Mouse (Mus musculus) erythroid progenitor cell, adult 5-6 weeks (primary cell): ENCODE results near the gene Ddx39b. TPM values are rescaled to one million over a fixed set of nuclear protein-coding genes. Genes with fewer than 3 reads are reported as not detected.
"Not testable (repeated sequence)": the region's sequence is repeated elsewhere in the genome, so short reads cannot be mapped to it uniquely, and the experiment has no call there.

Source experiments
- ATAC-seq: replicated peaks from 2 replicates; pipeline ENCODE4 v1.8.0; 2016; ENCODE audit warnings: moderate number of reproducible peaks, mild to moderate bottlenecking, moderate TSS enrichment, inconsistent platforms; ENCODE audit not compliant: poor library complexity, low FRiP score, severe bottlenecking
- total RNA-seq, 2 experiments: library from RNA; stranded (forward) in 1 of 2; stranded (reverse) in 1 of 2; fragments of 150-400 nt in 1 of 2; fragments of 186-747, 209-891 nt in 1 of 2; gene quantifications; 2 replicates each; pipeline versions ENCODE4 v1.2.3 to v1.2.4; 2015 to 2017; ENCODE audit warnings: low replicate concordance in 2 of 2

The Ddx39b gene
- total RNA-seq, 2 experiments from 2014 or later = 99.9 to 169 TPM

DNA sequence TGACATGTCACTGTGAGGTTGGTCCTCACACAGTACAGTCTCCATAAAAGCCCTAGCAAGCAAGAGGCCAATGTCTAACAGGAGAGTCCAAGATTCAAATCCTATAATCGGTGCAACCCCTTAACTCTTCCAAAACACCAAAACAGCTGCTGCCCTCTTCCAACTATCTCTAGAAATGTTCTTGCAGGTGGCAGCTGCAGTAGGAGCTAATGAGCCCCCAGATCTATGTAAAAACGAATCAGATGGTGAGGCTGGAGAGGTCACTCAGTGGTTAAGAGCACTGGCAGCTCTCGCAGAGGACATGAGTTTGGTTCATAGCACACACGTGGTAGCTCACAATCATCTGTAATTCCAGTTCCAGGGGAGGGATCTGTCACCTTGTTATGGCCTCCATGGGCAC, 14.2 kb downstream of the Ddx39b start:
- no peak for ATAC-seq

- ATAC-seq = no peak
These were observed 15.8 kb downstream of the Ddx39b start for GRCm38 (mm10) chr17:35257378-35257777.

DNA sequence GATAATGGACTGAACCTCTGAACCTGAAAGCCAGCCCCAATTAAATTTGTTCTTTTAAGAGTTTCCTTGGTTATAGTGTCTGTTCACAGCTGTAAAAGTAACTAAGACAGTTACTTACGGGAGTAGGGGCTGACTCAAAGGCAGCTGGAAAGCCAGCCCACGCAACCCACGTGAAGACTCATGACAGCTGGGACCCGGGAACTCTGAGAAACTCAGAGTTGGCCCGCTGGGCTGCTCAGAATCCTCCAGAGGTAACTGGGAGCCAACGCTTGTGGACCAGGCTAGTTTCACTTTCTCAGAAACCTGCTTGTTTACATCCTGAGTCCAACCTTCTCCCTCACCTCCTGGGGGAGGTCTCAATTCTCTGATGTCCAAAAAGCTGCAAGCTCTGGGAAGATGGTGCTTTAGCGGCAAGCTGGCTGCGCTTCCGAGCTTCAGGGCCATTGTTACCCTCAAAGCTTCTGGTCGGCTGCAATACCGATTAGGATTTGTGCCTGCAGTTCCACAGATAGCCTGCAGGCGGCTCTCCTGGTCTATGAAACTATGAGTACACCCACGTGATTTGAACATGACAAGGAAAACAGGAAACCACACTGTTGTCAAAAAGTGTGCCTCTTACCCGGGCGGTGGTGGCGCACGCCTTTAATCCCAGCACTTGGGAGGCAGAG, 16.4 kb downstream of the Ddx39b start:
- ATAC-seq = peak; percentile 76

DNA sequence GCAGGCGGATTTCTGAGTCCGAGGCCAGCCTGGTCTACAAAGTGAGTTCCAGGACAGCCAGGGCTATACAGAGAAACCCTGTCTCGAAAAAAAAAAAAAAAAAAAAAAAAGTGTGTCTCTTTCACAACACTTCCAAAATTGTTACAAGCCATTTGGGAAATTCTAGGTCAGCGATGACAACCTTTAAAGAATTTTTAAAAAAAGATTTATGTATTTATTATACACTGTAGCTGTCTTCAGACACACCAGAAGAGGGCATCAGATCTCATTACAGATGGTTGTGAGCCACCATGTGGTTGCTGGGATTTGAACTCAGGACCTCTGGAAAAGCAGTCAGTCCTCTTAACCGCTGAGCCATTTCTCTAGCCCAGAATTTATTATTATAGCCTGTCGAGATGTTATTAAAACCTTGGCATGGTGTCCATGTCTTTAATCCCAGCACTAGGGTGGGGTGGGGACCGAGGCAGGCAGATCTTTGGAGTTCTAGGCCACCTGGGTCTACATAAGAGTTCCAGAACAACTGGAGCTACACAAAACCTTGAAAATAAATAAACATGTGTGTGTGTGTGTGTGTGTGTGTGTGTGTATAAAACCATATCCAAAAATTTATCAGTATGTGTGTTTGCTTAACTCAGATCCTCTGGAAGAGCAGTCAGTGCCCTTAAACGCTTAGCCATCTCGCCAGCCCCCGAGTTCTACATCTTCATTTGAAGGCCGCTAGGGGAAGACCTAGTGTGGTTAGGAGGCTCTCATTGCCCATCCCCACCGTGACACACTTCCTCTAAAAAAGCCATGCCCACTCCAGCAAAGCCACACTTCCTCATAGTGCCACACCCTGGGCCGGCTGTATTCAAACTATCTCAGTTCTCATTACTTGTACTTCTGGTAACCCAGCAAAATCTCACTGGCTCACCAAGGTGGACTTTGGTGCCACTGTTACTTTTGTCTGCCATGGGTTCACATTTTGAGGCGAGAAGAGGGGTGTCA, 17.2 kb downstream of the Ddx39b start:
- ATAC-seq = no peak

- ATAC-seq = no peak
These were observed 18.1 kb downstream of the Ddx39b start for GRCm38 (mm10) chr17:35259621-35260020.

DNA sequence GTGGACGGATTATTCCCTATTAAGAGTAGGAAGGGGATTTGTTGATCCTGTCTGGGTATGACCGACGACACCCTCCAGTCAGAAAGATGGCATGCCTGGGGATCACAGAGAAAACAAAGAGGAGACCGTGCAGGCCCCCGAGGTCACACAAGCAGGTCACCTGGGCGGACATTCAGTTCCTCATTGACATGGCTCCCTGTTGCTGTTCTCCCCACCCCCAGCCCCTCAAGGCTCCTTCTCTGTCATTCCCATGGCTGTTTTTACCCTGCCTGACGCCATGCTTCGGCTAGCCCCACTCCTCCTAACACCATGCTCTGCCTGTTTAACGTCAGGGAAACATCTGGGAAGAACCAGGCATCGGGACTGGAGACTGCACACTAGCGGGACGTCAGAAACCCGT, 20.1 kb downstream of the Ddx39b start:
- ATAC-seq = no peak

DNA sequence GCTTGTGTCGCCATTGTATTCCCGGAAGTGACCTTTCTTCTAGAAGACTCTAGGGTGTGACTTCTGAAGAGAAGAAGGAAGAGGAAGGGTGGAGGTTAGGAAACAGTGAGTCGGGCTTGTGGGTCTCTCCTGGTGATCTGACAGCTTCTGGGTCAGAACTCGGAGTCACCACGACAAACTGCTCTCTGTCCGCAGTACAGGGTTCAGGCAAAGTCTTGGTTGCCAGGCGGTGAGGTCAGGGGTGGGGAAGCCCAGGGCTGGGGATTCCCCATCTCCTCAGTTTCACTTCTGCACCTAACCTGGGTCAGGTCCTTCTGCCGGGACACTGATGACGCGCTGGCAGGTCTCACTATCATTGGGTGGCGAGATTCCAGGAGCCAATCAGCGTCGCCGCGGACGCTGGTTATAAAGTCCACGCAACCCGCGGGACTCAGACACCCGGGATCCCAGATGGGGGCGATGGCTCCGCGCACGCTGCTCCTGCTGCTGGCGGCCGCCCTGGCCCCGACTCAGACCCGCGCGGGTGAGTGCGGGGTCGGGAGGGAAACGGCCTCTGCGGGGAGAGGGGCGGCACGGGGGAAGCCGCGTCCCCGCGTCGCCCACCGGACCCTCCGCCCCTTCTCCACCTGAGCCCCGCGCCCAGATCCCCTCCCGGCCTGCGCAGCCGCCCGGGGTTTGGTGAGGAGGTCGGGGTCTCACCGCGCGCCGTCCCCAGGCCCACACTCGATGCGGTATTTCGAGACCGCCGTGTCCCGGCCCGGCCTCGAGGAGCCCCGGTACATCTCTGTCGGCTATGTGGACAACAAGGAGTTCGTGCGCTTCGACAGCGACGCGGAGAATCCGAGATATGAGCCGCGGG, 21.3 kb downstream of the Ddx39b start, which contains the start of gene H2-D1:
Gene H2-D1, plus strand, starts transcription at position 67 of the 859 bp plus-strand sequence.
- peak; percentile 94 for ATAC-seq

DNA sequence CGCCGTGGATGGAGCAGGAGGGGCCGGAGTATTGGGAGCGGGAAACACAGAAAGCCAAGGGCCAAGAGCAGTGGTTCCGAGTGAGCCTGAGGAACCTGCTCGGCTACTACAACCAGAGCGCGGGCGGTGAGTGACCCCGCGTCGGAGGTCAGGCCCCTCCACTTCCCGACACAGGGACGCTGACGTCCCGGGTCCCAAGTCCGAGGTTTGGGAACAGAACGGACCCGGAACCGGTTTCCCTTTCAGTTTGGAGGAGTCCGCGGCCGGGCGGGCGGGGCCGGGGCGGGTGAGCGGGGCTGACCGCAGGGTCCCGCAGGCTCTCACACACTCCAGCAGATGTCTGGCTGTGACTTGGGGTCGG, 22.0 kb downstream of the Ddx39b start:
- no peak; the same call in 1 of the 2 replicates for ATAC-seq

DNA sequence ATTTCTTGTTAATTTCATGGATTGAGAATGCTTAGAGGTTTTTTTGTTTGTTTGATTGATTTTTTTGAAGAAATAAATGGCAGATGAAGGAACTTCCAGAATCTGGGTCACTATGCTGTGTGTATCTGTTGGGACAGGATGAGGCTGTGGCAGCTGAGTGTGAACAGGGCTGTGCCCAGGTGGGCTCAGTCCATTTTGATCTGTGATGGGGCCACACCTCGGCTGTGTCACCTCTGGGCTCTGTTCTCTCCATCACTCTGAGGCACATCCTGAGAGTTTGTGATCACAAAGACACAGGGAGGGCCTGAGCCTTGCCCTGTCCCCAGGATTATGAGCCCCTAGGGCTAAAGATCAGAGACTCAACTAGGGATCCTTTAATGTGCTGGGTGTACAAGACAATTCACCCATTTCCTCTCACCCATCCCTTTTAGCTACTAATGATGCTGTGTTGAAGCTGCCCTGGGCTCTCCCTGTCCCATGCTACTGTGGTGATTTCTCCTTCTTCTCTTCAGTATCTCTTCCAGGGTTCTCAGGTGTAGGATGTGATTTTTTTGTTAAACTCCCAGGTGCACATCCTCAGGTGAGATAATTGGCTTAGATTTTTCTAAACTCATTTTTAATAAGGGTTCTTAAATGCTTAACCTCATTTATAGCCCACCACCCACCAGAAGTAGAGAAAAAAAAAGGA, 26.0 kb downstream of the Ddx39b start:
- no peak for ATAC-seq

DNA sequence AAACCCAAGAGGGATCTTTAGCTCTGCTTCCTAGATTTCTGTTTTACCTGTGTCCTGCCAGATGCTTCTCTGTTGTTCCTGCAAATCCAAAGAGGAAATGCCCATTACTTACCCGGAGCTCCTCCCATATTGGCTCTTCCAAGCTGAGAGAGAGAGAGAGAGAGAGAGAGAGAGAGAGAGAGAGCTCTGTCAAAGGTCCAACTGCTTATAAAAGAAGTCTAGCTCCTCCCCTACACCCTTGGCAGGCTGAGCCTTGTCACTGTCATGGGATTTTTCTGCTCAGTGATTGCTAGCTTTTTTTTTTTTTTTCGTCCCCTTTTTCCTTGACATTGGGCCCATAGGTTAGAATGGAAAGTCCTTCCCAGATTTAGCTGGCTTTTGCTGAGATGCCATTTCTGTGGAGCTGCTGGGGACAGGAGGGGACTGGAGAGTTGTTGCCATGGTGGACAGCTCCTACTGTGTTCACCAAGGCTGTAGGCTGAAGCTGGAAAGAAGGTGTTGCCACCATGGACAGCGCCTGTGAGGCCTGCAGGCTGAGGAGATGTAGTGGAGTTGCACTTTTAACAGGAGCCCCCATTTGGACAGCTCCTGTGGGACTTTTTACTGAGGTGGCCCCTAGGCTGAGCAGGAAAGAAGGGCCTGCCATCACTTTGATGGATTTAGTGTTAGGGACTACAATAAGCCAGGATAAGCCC, 28.3 kb downstream of the Ddx39b start:
- ATAC-seq = no peak

DNA sequence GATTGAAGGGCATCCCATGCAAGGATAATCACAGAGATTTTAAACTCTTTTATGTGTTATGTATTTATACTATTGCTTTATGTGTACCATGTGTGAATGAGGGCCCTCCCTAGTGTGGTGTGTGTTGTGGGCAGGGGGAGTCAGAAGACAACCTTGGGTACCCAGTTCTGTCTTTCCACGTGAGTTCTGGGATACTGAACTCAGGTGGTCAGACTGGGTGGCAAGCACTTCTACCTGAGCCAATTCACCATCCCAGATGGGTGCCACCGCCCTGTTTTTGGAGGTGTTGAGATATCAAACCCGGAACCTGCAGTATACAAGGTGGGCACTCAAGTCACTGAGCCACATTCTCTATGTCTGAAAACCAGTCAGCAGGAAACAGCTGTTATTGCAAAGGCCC, 30.7 kb downstream of the Ddx39b start:
- no peak for ATAC-seq

DNA sequence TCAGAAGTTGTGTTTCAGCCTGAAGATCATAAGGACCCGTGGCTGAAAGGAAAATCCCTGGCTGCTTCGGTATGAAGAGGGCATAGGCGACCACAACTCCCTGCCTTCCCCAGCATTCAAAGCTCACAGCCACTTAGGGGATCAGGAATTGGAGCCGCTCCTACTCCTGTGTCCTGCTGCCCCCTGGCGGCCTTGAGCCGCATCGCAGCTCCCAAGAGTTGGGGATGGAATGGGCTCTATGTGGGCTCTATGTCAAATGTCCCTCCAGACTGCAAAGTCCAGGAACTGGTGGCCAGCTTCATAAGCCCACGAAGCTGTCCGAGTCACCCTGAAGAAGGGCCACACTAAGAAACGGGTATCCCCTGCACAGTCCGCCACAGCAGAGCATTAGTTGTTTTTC, 33.2 kb downstream of the Ddx39b start:
- ATAC-seq = peak; percentile 88

GRCm38 (mm10) chr17:35276304-35276864, 34.8 kb downstream of the Ddx39b start:
- no peak for ATAC-seq

DNA sequence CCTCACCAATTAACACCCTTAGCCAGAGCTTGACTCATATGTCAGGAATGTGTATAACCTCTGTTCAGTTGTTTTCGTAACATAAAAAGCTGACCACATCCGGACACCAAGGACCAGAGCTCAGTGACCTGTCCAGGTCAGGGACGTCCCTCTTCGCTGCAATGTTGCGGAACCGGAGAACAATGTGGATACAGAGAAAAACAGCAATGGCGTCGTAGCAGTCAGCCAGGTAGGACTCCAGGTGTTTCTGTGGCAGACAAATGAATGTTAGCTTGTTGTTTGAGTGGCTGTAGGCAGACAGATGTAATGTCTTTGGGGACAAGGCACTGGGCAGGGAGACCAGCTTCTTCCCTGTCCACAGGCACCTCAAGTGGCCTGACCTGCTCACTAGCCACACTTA, 36.5 kb downstream of the Ddx39b start:
- ATAC-seq = no peak

GRCm38 (mm10) chr17:35278957-35279688, 37.6 kb downstream of the Ddx39b start:
- ATAC-seq = no peak

DNA sequence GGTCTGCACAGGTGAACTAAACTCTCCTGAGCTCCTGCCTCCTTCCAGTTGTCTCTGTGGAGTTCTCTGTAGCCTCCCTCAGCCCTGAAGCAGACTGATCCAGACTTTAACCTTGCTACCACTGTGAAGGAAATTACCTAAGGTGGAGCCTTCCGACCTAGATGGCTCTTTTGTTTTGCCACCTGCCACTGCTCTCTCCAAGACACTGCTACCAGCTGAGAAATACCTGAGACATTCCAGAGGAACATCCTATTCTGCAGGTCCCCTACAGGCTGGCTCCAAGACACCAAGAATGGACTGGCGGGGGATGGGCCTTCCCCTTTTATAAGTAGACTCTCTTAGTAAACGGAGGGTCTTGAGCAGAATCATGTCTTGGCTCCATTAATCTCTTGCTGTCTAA, 38.7 kb downstream of the Ddx39b start:
- ATAC-seq = no peak

DNA sequence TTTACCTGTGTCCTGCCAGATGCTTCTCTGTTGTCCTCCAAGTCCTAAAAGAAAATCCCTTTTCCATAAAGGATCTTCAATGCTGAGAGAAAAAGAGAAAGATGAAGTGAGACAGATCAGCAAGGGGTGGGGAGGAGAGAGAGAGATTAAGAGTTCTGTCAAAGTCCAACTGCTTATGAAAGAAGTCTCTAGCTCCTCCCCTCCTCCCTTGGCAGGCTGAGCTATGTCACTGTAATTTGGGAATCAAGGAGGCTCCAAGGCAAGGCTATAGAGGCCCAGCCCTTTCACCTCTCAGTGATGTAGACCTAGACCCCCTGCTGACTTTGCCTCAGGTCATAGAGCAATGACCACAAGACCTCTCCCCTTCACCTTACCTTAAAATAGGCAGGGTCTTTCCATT, 43.9 kb downstream of the Ddx39b start:
- ATAC-seq = no peak

- not testable (repeated sequence) for ATAC-seq
These were observed 54.2 kb downstream of the Ddx39b start for GRCm38 (mm10) chr17:35295796-35296195.
